Mouse (Mus musculus): Measurements from ENCODE around the gene Dtnb. TPM values are rescaled to one million over a fixed set of nuclear protein-coding genes. Genes with fewer than 3 reads are reported as not detected.

Dtnb gene
- polyA plus RNA-seq, 1 experiment from 2014 or later: 30.6 TPM

GRCm38 (mm10) chr12:3812251-3812650 is 240.1 kb downstream of the Dtnb start:
- no peaks in the 10 kb centered on the region for H3K36me3 ChIP-seq
- no peak overlapping the region for H3K27ac ChIP-seq (replicated peaks)
- H3K9me3 ChIP-seq (replicated peaks): no peaks in the 10 kb centered on the region
- H3K4me3 ChIP-seq: no peak overlapping the region
- WGBS: 46% methylated on average over 6 of the region's 6 CpGs
- DNase-seq (ENCODE audit: low spot score): no peak
- H3K27me3 ChIP-seq (ENCODE audit: low read depth, poor library complexity, severe bottlenecking): peaks cover 31% of the 10 kb centered on the region
- H3K4me1 ChIP-seq: peaks cover 47% of the 10 kb centered on the region

GRCm38 (mm10) chr12:3813138-3813537 is 241.0 kb downstream of the Dtnb start:
- 93% methylated on average over 8 of the region's 8 CpGs for WGBS
- no peak for DNase-seq (ENCODE audit: low spot score)
- no peaks in the 10 kb centered on the region for H3K36me3 ChIP-seq

GRCm38 (mm10) chr12:3815386-3815785 is 243.2 kb downstream of the Dtnb start:
- no peak overlapping the region for H3K4me3 ChIP-seq
- peaks cover 33% of the 10 kb centered on the region for H3K4me1 ChIP-seq
- peak overlapping the region; percentile 13 for H3K27ac ChIP-seq (replicated peaks)
- no peaks in the 10 kb centered on the region for H3K9me3 ChIP-seq (replicated peaks)
- H3K36me3 ChIP-seq: no peaks in the 10 kb centered on the region
- WGBS: 48% methylated on average over 6 of the region's 6 CpGs
- no peak for DNase-seq (ENCODE audit: low spot score)
- H3K27me3 ChIP-seq (ENCODE audit: low read depth, poor library complexity, severe bottlenecking): peaks cover 3% of the 10 kb centered on the region

More at GRCm38 (mm10) chr12:3813138-3813537, 241.0 kb downstream of the Dtnb start:
- Histone ChIP-seq H3K27ac (replicated peaks) (no peak overlapping the region), H3K27me3 (ENCODE audit: low read depth, poor library complexity, severe bottlenecking) (peaks cover 25% of the 10 kb centered on the region), H3K4me3 (no peak overlapping the region), H3K4me1 (peaks cover 41% of the 10 kb centered on the region), H3K9me3 (replicated peaks) (no peaks in the 10 kb centered on the region)

DNA sequence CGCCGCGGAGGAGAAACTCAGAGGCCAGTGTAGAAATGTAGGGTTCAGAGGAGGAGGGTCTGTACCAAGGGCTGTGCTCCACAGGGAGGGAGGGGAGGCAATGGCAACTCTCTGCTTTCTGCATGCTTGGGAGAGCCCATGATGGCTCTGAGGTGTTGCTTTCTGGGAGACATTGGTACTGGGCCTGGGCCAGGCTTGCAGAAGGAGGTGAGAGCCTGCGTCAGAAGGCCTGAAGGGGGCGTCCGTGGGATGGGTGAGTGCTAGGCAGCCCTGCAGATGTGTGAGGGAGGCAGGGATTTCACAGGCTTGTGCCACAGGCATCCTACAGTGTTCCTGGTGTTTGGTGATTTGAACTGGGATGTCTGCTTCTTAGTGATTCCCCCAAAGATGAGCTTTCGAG is 244.9 kb downstream of the Dtnb start:
- WGBS: 59% methylated on average over 7 of the region's 7 CpGs
- Histone ChIP-seq H3K27me3 (ENCODE audit: low read depth, poor library complexity, severe bottlenecking) (no peaks in the 10 kb centered on the region), H3K9me3 (replicated peaks) (no peaks in the 10 kb centered on the region), H3K4me1 (peaks cover 21% of the 10 kb centered on the region), H3K4me3 (no peak overlapping the region), H3K36me3 (no peaks in the 10 kb centered on the region), H3K27ac (replicated peaks) (no peak overlapping the region)
- DNase-seq (ENCODE audit: low spot score): no peak

GRCm38 (mm10) chr12:3817566-3817965 is 245.4 kb downstream of the Dtnb start:
- Histone ChIP-seq H3K27ac (replicated peaks) (no peak overlapping the region), H3K9me3 (replicated peaks) (no peaks in the 10 kb centered on the region), H3K4me3 (no peak overlapping the region), H3K36me3 (no peaks in the 10 kb centered on the region), H3K27me3 (ENCODE audit: low read depth, poor library complexity, severe bottlenecking) (no peaks in the 10 kb centered on the region), H3K4me1 (peaks cover 16% of the 10 kb centered on the region)
- 85% methylated on average over 5 of the region's 5 CpGs for WGBS
- no peak for DNase-seq (ENCODE audit: low spot score)

DNA sequence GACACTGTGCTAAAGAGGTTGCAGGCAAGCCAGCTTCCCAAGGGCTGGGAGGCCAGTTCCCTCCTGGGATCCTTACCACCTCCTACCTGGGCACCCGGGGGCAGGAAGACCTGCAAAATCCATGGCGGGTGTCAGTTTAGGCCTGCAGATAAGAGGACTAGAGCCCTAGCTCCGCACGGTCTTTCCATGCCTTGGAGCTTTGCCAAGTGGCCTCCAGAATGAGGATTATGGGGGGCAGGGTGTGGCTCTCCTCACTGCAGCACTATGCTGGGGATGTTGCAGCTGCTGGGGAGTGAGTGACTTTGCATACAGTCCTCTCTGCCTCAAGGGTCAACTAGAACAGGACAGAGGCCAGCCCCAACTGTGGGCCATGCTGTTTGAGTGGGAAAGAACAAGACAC is 247.7 kb downstream of the Dtnb start:
- H3K36me3 ChIP-seq: no peaks in the 10 kb centered on the region
- H3K27ac ChIP-seq (replicated peaks): no peak overlapping the region
- no peak overlapping the region for H3K4me3 ChIP-seq
- no peaks in the 10 kb centered on the region for H3K27me3 ChIP-seq (ENCODE audit: low read depth, poor library complexity, severe bottlenecking)
- DNase-seq (ENCODE audit: low spot score): no peak
- WGBS: 81% methylated on average over 4 of the region's 4 CpGs
- no peaks in the 10 kb centered on the region for H3K9me3 ChIP-seq (replicated peaks)
- H3K4me1 ChIP-seq: peaks cover 28% of the 10 kb centered on the region

GRCm38 (mm10) chr12:3823408-3823807 is 251.2 kb downstream of the Dtnb start:
- 82% methylated on average over 5 of the region's 5 CpGs for WGBS
- no peak overlapping the region for H3K27ac ChIP-seq (replicated peaks)
- DNase-seq (ENCODE audit: low spot score): no peak
- H3K4me3 ChIP-seq: no peak overlapping the region
- no peaks in the 10 kb centered on the region for H3K9me3 ChIP-seq (replicated peaks)
- peaks cover 28% of the 10 kb centered on the region for H3K4me1 ChIP-seq
- no peaks in the 10 kb centered on the region for H3K27me3 ChIP-seq (ENCODE audit: low read depth, poor library complexity, severe bottlenecking)
- H3K36me3 ChIP-seq: no peaks in the 10 kb centered on the region

GRCm38 (mm10) chr12:3824906-3825713 is 252.9 kb downstream of the Dtnb start:
- H3K4me3 ChIP-seq: no peak overlapping the region
- no peaks in the 10 kb centered on the region for H3K9me3 ChIP-seq (replicated peaks)
- no peaks in the 10 kb centered on the region for H3K27me3 ChIP-seq (ENCODE audit: low read depth, poor library complexity, severe bottlenecking)
- no peak for DNase-seq (ENCODE audit: low spot score)
- H3K4me1 ChIP-seq: peaks cover 23% of the 10 kb centered on the region
- no peak overlapping the region for H3K27ac ChIP-seq (replicated peaks)
- no peaks in the 10 kb centered on the region for H3K36me3 ChIP-seq
- 84% methylated on average over 5 of the region's 5 CpGs for WGBS

GRCm38 (mm10) chr12:3825714-3826080 is 253.5 kb downstream of the Dtnb start:
- peaks cover 19% of the 10 kb centered on the region for H3K4me1 ChIP-seq
- H3K4me3 ChIP-seq: no peak overlapping the region
- no peaks in the 10 kb centered on the region for H3K36me3 ChIP-seq
- no peaks in the 10 kb centered on the region for H3K27me3 ChIP-seq (ENCODE audit: low read depth, poor library complexity, severe bottlenecking)
- H3K27ac ChIP-seq (replicated peaks): no peak overlapping the region
- no peaks in the 10 kb centered on the region for H3K9me3 ChIP-seq (replicated peaks)
- no peak for DNase-seq (ENCODE audit: low spot score)
- WGBS: 56% methylated on average over 12 of the region's 12 CpGs

DNA sequence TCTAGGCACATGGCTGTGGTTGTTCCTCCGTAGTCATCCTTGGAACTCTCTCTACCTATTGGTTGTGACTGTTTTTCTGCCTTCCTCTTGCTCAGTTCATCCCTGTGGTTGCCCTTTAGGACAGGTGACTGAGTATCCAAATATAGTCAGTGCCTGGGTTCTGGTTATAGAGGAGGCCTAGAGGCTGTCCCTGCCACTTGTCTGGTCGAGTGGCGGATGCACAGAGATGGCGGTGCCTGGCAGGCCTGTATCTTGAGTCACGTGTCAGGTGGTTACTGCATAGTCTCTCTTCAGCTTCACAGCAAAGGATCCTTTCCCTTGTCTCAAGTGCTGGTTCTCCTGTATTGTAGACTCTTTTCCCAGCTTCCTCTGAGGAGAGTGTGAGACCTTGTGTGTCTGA is 255.6 kb downstream of the Dtnb start:
- Histone ChIP-seq H3K4me3 (no peak overlapping the region), H3K4me1 (peaks cover 22% of the 10 kb centered on the region), H3K27ac (replicated peaks) (no peak overlapping the region), H3K9me3 (replicated peaks) (no peaks in the 10 kb centered on the region), H3K36me3 (no peaks in the 10 kb centered on the region), H3K27me3 (ENCODE audit: low read depth, poor library complexity, severe bottlenecking) (0 out of 2 replicates have a peak, but pooled peaks cover 8% of the 10 kb centered on the region)
- WGBS: 90% methylated on average over 5 of the region's 5 CpGs
- no peak for DNase-seq (ENCODE audit: low spot score)

Small RNA genes within 50 kb of the gene (microRNA-seq; reads per million reads assigned to microRNA genes)
- gene Gm26050: not detected

Other genes with a start within 250 kb of the Dtnb start
- 19.9 and 28.5 TPM in 2 replicates for gene Kif3c, start 207.2 kb upstream of the Dtnb start, polyA plus RNA-seq (2016; fragmentation: Nextera tagmentation; extraction: Ambion mirVana)
- 14.0 and 15.6 TPM in 2 replicates for gene Asxl2, start 145.5 kb upstream of the Dtnb start, polyA plus RNA-seq (2016; fragmentation: Nextera tagmentation; extraction: Ambion mirVana)
- 92.2 and 115 TPM in 2 replicates for gene Dnmt3a, start 233.6 kb downstream of the Dtnb start, polyA plus RNA-seq (2016; fragmentation: Nextera tagmentation; extraction: Ambion mirVana)

All from midbrain, embryonic 10.5 days (tissue).